Mouse (Mus musculus) neural tube, embryonic 14.5 days (tissue): ENCODE results near the gene Usp45. TPM values are rescaled to one million over a fixed set of nuclear protein-coding genes. Genes with fewer than 3 reads are reported as not detected.
A peak's percentile ranks its signal among the peaks of the same experiment; 100 is the strongest.

ENCODE experiments used
- ATAC-seq: fragments of 200-750 bp; cut with Nextera tagmentation; 2 replicates; pipeline ENCODE4 v1.8.0; 2017; ENCODE audit warnings: low read depth, mild to moderate bottlenecking, moderate TSS enrichment, moderate library complexity
- H3K27ac ChIP-seq: fragments of 300-500 bp; sonication (generic); 2 replicates; pipeline ENCODE4 v1.5.1; 2014; ENCODE audit warnings: low read depth, mild to moderate bottlenecking, control low read depth, low read length, moderate library complexity, mixed read lengths
- H3K27me3 ChIP-seq: fragments of 300-500 bp; sonication (generic); 2 replicates; pipeline ENCODE4 v1.6.1; 2014; ENCODE audit warnings: low read length; ENCODE audit not compliant: control insufficient read depth, insufficient read depth
- H3K36me3 ChIP-seq: fragments of 300-500 bp; sonication (generic); 2 replicates; pipeline ENCODE4 v1.6.1; 2014; ENCODE audit warnings: low read length, mixed read lengths; ENCODE audit not compliant: control insufficient read depth, insufficient read depth
- H3K4me1 ChIP-seq: fragments of 300-500 bp; sonication (generic); 2 replicates; pipeline ENCODE4 v1.6.1; 2014; ENCODE audit warnings: low read length; ENCODE audit not compliant: control insufficient read depth, insufficient read depth
- H3K4me2 ChIP-seq: fragments of 300-500 bp; sonication (generic); 2 replicates; pipeline ENCODE4 v1.6.1; 2014; ENCODE audit warnings: mild to moderate bottlenecking, low read depth, low read length, control low read depth
- H3K4me3 ChIP-seq: fragments of 300-500 bp; sonication (generic); 2 replicates; pipeline ENCODE4 v1.5.1; 2014; ENCODE audit warnings: low read depth, low read length, control low read depth, mixed read lengths
- H3K9ac ChIP-seq: fragments of 300-500 bp; sonication (generic); replicated peaks from 2 replicates; pipeline ENCODE4 v1.6.1; 2014; ENCODE audit warnings: low read depth, mild to moderate bottlenecking, control low read depth, low read length, mixed read lengths
- H3K9me3 ChIP-seq: fragments of 300-500 bp; sonication (generic); 2 replicates; pipeline ENCODE4 v1.6.1; 2016; ENCODE audit warnings: low read length; ENCODE audit not compliant: control insufficient read depth
- WGBS: fragments of 180-500 bp; shearing (Covaris S2); extraction: QIAGEN DNeasy Blood & Tissue Kit; methylation state at CpG from one replicate; pipeline ENCODE4 v1.1.7; 2014; 5-methylcytosine and 5-hydroxymethylcytosine counted together
- polyA plus RNA-seq: library from polyadenylated mRNA; unstranded; fragments of >200 nt; fragmentation: Nextera tagmentation; extraction: Ambion mirVana; gene quantifications from 2 replicates; pipeline ENCODE4 v1.2.1, GENCODE M21; 2014

The Usp45 gene
- polyA plus RNA-seq, 1 experiment from 2014 or later: 9.6 TPM

- 92% methylated on average over 6 of the region's 6 CpGs for WGBS
- Histone ChIP-seq H3K36me3 (peaks cover 8% of the 10 kb centered on the region), H3K4me1 (no peaks in the 10 kb centered on the region), H3K27me3 (no peaks in the 10 kb centered on the region), H3K27ac (no peak overlapping the region), H3K4me3 (no peak overlapping the region), H3K4me2 (no peak overlapping the region), H3K9ac (no peak overlapping the region), H3K9me3 (no peaks in the 10 kb centered on the region)
- ATAC-seq: no peak
These were observed 45.7 kb downstream of the Usp45 start for GRCm38 (mm10) chr4:21812635-21813034.

DNA sequence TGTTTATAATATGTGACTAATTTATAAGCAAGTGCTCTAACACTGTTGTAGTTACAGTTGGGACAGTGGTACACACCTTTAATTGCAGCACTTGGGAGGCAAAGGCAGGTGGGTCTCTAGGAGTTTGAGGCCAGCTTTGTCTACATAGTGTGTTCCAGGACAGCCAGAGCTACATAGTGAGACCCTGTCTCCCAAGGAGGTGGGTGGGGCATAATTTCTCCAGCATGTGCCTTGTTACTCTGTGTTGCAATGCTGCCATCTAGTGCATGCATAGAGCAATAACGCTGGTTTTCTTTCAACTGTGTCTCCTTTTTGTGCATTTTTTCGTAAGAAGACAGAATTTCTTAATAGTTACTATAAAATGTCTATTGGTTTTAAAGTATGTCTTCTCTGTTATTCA lies 47.1 kb downstream of the Usp45 start:
- Histone ChIP-seq H3K4me2 (no peak overlapping the region), H3K27me3 (no peaks in the 10 kb centered on the region), H3K36me3 (peaks cover 8% of the 10 kb centered on the region), H3K9me3 (no peaks in the 10 kb centered on the region), H3K4me3 (no peak overlapping the region), H3K4me1 (no peaks in the 10 kb centered on the region), H3K27ac (no peak overlapping the region), H3K9ac (no peak overlapping the region)
- ATAC-seq: peak; percentile 94
- WGBS: 41% methylated on average over 2 of the region's 2 CpGs

GRCm38 (mm10) chr4:21826616-21827015 lies 59.7 kb downstream of the Usp45 start:
- H3K4me2 ChIP-seq: no peak overlapping the region
- peaks cover 10% of the 10 kb centered on the region; the same call in 1 of the 2 replicates for H3K36me3 ChIP-seq
- H3K27me3 ChIP-seq: no peaks in the 10 kb centered on the region
- H3K9me3 ChIP-seq: no peaks in the 10 kb centered on the region
- no peaks in the 10 kb centered on the region for H3K4me1 ChIP-seq
- H3K9ac ChIP-seq: no peak overlapping the region
- no peak overlapping the region for H3K4me3 ChIP-seq
- no peak overlapping the region for H3K27ac ChIP-seq
- 64% methylated on average over 2 of the region's 2 CpGs for WGBS
- ATAC-seq: no peak

GRCm38 (mm10) chr4:21832844-21833243 lies 65.9 kb downstream of the Usp45 start:
- no peak for ATAC-seq
- Histone ChIP-seq H3K9me3 (no peaks in the 10 kb centered on the region), H3K27ac (no peak overlapping the region), H3K4me3 (no peak overlapping the region), H3K4me2 (no peak overlapping the region), H3K36me3 (peaks cover 5% of the 10 kb centered on the region; the same call in 1 of the 2 replicates), H3K9ac (no peak overlapping the region), H3K4me1 (no peaks in the 10 kb centered on the region), H3K27me3 (no peaks in the 10 kb centered on the region)
- 95% methylated on average over 8 of the region's 8 CpGs for WGBS

DNA sequence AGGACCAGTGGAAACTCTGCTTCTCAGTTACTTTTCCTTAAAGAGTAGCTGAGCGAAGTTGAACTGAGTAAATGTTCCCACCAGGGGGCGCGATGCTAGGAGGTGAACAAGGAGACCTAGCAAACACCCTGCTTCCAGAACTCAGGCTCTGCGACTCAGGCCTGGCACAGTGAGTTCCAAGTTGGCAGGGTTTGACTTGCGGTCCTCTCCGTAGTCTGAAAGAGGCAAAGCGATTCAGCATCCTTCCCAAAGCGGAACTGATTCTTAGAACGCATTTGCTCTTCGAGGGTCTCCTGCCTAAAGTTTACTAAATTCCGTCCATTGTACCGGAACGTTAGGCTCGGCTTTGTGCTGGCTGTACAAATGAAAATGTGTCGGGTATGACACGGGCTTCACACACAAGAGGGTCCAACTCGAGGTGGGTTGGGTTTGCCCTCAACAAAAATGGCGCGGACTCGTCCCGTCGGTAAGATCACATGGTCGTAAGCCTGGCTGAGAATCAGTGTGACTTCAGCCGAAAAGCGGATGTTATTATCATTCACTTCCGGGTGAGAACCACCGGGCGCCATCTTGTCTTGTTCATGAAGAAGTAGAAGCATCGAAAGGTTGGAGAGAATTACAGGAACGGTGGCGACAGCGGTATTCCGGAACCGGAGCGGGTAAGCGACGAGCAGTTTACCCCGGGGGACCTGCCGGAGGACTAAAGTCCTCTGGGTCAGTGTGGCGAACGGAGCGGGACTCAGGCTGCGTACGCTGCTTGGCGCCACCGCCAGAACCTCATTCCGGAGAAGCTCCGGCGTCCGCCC lies 80.7 kb downstream of the Usp45 start, which contains the start of gene Pnisr:
Gene Pnisr, plus strand, starts transcription at position 103 of the 806 bp plus-strand sequence.
- Histone ChIP-seq H3K4me1 (peaks cover 17% of the 10 kb centered on the region), H3K4me2 (peak within 1 kb of the TSS; percentile 52), H3K4me3 (peak within 1 kb of the TSS; percentile 88), H3K27me3 (no peaks in the 10 kb centered on the region), H3K36me3 (no peaks in the 10 kb centered on the region), H3K27ac (peak within 1 kb of the TSS; percentile 98), H3K9me3 (no peaks in the 10 kb centered on the region), H3K9ac (peak within 1 kb of the TSS; percentile 94)
- peak; percentile 98 for ATAC-seq
- under 1% methylated on average over 50 of the region's 50 CpGs for WGBS

GRCm38 (mm10) chr4:21848287-21848630 lies 81.3 kb downstream of the Usp45 start:
- Histone ChIP-seq H3K4me1 (peaks cover 17% of the 10 kb centered on the region), H3K27me3 (no peaks in the 10 kb centered on the region), H3K36me3 (no peaks in the 10 kb centered on the region), H3K27ac (peak overlapping the region; percentile 98), H3K9me3 (no peaks in the 10 kb centered on the region), H3K4me3 (peak overlapping the region; percentile 88), H3K9ac (peak overlapping the region; percentile 94), H3K4me2 (peak overlapping the region; percentile 52)
- under 1% methylated on average over 24 of the region's 24 CpGs for WGBS
- peak; percentile 86 for ATAC-seq

GRCm38 (mm10) chr4:21857481-21857880 lies 90.5 kb downstream of the Usp45 start:
- H3K9ac ChIP-seq: no peak overlapping the region
- H3K27me3 ChIP-seq: no peaks in the 10 kb centered on the region
- H3K4me1 ChIP-seq: no peaks in the 10 kb centered on the region
- H3K9me3 ChIP-seq: no peaks in the 10 kb centered on the region
- H3K36me3 ChIP-seq: peaks cover 34% of the 10 kb centered on the region
- H3K4me2 ChIP-seq: no peak overlapping the region
- no peak overlapping the region for H3K4me3 ChIP-seq
- no peak for ATAC-seq
- WGBS: 86% methylated on average over 1 of the region's 1 CpGs
- no peak overlapping the region for H3K27ac ChIP-seq

GRCm38 (mm10) chr4:21865226-21865625 lies 98.3 kb downstream of the Usp45 start:
- no peak overlapping the region for H3K27ac ChIP-seq
- WGBS: 92% methylated on average over 1 of the region's 1 CpGs
- H3K9ac ChIP-seq: no peak overlapping the region
- H3K9me3 ChIP-seq: no peaks in the 10 kb centered on the region
- no peak overlapping the region for H3K4me2 ChIP-seq
- no peaks in the 10 kb centered on the region for H3K27me3 ChIP-seq
- no peak for ATAC-seq
- H3K4me3 ChIP-seq: no peak overlapping the region
- H3K4me1 ChIP-seq: no peaks in the 10 kb centered on the region
- peaks cover 52% of the 10 kb centered on the region for H3K36me3 ChIP-seq

GRCm38 (mm10) chr4:21878776-21879175 lies 111.8 kb downstream of the Usp45 start:
- Histone ChIP-seq H3K4me3 (peak overlapping the region; percentile 61; the same call in 1 of the 2 replicates), H3K27ac (no peak overlapping the region)

More at GRCm38 (mm10) chr4:21878776-21879175, 111.8 kb downstream of the Usp45 start:
- 14% methylated on average over 6 of the region's 6 CpGs for WGBS
- no peak for ATAC-seq
- peak overlapping the region; percentile 70; the same call in 1 of the 2 replicates for H3K9ac ChIP-seq
- H3K36me3 ChIP-seq: peaks cover 7% of the 10 kb centered on the region; the same call in 1 of the 2 replicates
- peak overlapping the region; percentile 66 for H3K4me2 ChIP-seq
- H3K27me3 ChIP-seq: no peaks in the 10 kb centered on the region
- no peaks in the 10 kb centered on the region for H3K9me3 ChIP-seq
- peaks cover 6% of the 10 kb centered on the region for H3K4me1 ChIP-seq
